Mouse (Mus musculus): ENCODE measurements at regions not wholly inside any gene's neighbourhood (a gene's known extent, or its start where the extent isn't known, plus 50 kb on each side); places are given as distances from the start of the nearest gene placed in this dataset.

GRCm38 (mm10) chr9:41469414-41469813, 307.9 kb upstream of the Ubash3b start:
- no peak for TF ChIP-seq CTCF (IDR thresholded peaks at IDR 0.05; ENCODE audit: low read depth)
- TF ChIP-seq EP300 (IDR thresholded peaks at IDR 0.05; ENCODE audit: low read depth): no peak
